Mouse (Mus musculus) layer of hippocampus, postnatal 10 days (tissue): Measurements from ENCODE around the gene Ninl. TPM values are rescaled to one million over a fixed set of nuclear protein-coding genes. Genes with fewer than 3 reads are reported as not detected.

ENCODE experiments used
- DNase-seq, 2 experiments: peaks; one replicate each; pipeline ENCODE4 v3.0.0; 2021; ENCODE audit warnings: low spot score in 2 of 2
- long read RNA-seq: library from polyadenylated mRNA; stranded (forward); transcript quantifications from one replicate; pipeline ENCODE4 v2.0.0, GENCODE M21; 2023
- total RNA-seq, 2 experiments: library from RNA; stranded (reverse); gene quantifications; 2 replicates each; pipeline ENCODE4 v1.2.3; 2021

Gene Ninl
- 10 to 100 TPM; 10.6 to 11.0 TPM for total RNA-seq
- long read RNA-seq, partial matches to known transcripts, result 1 of 3 reads
- long read RNA-seq, other reads (novel, unspliced or antisense), result 2 of 3 reads

DNA sequence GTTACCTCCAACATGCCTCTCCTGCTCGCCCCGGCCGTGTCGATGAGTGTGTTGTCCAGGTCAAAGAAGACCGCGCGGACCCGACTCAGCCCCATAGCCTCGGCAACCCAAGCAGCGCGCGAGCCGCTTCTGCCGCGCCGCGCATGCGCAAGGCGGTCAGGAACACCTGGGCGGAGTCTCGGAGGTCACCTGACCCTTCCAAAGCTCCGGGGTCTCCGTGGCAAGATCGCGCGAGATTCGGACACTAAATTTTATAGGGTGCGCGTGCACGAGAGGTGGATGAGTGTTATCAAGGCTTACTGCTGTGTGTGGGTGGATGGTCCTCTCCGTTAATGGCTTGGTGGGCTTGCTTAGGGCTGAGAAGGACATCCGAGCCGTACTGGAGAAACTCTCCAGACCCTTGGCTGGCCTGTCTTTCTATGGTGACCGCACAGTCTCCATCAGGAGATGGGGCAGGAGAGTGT is at the start of gene Ninl, which contains the start of gene Nanp:
TSS of gene Ninl (minus strand) at position 151 of the 464 bp plus-strand sequence.
TSS of gene Nanp (minus strand) at position 167 of the 464 bp plus-strand sequence.
- DNase-seq, result peak; percentile 92 to 93

DNA sequence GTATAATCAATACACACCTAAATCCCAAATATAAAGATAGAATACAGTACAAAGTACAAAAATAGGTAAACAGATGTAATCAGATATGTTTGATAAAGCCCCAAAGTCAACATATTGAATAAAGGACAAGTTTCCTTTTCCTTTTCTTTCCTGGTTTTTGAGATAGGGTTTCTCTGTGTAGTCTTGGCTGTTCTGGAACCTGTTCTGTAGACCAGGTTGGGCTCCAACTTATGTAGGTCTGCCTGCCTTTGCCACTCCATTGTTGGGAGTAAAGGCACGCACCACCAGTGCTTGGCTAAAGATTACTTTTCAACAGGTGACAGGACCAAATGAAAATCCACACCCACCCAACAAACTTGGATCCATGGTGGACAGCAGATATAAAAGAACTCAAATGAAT is 17.5 kb upstream of the Ninl start:
- no peak for DNase-seq

- DNase-seq, result no peak
Measured at GRCm38 (mm10) chr2:151040411-151040810, 1.2 kb upstream of the Ninl start.

DNA sequence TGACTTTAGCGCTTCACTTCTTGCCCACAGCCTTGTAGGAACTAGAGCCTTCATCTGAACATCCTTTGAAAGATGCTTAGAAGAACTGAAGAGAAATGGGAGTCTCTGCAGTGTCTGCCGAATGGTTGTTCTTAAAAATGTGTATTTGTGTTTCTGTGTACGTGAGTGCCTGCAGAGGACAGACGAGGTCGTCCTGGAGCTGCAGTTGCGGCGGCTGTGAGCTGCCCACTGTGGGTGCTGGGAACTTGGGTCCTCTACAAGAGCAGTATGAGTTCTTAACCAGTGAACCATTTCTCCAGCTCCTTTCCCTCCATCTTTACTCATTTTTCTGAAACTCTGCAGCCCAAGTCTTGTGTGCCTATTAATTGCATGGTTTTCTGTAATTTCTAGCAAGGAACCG is 544 bp upstream of the Ninl start:
- DNase-seq, result peak in 1 of 2 experiments; percentile 8

GRCm38 (mm10) chr2:151038811-151039222 is 365 bp downstream of the Ninl start:
- no peak for DNase-seq

DNA sequence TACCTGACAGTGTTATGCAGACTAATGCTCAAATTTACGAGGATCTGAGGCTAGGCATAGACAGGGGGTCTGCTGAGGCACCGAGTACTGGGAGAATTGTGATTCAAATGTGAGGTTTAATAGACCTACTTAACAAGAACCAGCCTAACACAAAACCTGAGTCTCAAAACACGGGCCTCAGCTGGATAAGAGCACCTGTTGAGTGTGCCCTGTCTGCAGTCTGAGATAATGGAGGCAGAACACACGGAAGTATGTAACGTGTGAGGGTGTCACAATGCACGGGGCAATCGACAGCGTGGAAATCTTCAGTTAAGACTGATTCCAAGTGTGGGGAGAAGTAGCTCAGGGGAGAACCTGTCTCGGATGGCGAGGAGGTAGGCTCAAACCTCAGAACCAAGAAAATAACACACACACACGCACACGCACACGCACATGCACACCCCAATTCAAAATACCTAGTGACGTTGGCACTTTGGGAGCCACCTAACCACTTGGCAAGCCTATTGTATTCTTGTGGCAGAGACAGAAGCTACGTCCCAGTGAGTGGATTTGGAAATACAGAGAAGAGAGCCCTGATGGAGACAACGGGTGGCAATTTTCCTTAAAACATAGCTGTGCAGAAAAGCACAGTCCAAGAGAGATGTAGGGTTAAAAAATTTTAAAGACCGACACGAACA is 1.2 kb downstream of the Ninl start:
- peak in 1 of 2 experiments; percentile 10 for DNase-seq

DNA sequence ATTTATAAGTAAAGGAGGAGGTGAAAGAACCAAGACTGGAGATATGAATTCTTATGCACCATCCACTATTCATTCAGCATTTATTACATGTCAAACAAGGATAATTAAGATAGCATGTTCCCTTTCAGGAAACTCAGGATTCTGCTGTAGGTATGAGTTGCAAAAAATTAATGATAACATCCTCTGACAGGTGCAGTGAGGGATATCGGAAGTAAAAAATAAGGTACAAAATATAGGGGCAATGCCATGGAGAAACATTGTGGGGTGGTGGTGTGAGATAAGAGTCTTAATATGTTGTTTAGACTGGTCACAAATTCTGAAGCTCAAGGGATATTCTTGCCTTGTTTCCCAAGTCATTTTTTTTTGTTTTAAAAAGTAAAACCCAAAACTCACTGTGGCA is 1.9 kb downstream of the Ninl start:
- no peak for DNase-seq

DNA sequence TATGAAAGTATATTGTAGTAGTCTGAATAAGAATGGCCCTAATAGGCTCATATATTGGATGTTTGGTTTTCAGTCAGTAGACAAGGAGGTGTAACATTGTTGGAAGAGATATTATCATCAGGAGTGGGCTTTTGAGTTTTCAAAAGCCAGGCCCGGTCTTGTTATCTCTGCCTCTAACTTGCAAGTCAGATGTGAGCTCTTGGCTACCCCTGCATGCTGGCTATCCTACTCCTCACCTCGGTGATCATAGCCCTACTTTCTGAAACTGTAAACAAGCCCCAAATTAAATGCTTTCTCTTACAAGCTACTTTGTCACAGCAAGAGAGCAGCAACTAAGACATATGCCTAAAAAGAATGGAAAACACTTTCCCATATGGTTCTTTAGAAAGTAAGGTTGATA is 2.5 kb downstream of the Ninl start:
- no peak for DNase-seq

- DNase-seq, result no peak
Measured at GRCm38 (mm10) chr2:151034435-151034834, 4.7 kb downstream of the Ninl start.

DNA sequence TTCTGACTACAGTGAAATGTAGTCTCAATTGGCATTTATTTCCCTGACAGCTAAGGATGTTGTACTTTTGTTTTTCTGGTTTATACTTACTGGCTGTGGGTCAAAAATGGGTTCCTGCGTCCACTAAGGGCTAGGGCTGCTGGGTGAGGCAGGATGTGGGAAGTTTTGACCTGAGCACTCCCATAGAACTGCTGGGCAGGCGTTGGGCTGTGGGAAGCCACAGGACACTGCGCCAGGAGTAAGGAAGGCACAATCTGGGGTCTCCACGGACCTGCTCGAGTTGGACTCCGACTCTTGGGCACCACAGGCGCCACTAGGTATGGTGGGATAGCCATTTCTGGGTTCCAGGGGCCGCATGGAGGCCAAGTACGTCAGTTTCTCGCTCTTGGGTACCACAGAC is 18.0 kb downstream of the Ninl start:
- DNase-seq, result no peak

DNA sequence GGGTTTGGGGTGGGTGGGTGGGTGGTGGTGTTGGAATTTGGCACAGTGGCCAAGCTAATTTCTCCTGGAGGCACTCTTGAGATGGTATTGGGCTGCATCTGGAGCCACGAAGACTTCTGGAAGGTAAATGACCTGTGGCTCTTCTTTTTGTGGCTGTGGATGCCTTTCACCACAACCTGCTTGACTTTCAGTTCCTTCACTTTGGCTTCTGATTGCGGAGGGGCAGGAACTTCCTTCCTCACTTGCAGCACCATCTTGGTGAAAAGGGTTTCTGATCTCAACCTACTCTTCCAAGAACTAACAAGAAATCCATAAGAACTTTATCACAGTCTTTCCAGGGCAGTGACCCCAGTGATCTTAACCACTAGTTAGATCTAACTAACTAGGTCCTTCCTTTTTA is 23.9 kb downstream of the Ninl start:
- DNase-seq, result no peak

GRCm38 (mm10) chr2:151011273-151011672 is 27.9 kb downstream of the Ninl start:
- no peak for DNase-seq

DNA sequence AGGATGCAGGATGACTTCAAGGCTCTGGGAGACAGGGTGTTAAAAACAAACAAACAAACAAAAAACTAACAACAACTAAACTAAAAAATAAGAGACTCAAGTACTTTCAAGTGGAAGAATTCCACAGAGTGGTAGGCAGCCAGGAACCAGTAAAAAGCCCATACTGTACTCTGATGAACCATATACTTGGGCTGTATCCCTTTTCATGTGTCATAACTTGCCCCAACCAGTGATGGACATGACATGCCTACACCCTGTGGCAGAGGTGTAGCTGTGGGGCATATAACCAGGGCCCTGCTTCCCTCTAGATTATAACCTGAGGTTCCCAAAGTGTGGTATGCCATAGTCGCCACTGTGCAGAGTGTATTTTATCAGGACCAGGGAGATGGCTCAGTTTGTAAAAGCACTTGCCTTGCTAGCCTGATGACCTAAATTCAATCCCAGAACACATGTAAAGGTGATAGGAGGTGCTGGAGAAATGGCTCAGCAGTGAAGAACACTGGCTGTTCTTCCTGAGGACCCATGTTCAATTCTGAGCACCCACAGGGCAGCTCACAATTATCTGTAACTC is 29.6 kb downstream of the Ninl start:
- DNase-seq, result no peak

- peak; percentile 77 to 87 for DNase-seq
Measured at GRCm38 (mm10) chr2:151008939-151009509, 30.2 kb downstream of the Ninl start.

GRCm38 (mm10) chr2:151008517-151008932 is 30.7 kb downstream of the Ninl start:
- DNase-seq, result no peak

DNA sequence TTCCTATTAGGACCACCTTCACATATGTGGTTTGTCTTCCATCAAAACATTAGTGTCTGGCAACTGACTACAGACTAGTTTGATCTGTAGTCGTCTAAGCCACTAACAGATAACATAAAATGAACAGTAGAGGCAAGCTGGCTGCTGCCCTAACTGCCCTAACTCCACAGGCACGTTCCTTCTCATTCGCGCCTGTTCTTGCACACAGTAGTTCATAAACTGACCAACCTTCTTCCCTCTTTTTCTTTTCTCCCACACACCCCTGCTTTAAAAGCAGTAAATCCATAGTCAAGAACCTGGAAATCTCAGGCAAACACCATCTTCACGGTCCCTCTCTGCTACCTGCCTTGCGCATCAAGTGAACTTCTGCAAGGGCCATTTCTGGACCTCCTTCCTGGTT is 31.2 kb downstream of the Ninl start:
- DNase-seq, result no peak

- DNase-seq, result no peak
Measured at GRCm38 (mm10) chr2:151006281-151006945, 32.8 kb downstream of the Ninl start.

DNA sequence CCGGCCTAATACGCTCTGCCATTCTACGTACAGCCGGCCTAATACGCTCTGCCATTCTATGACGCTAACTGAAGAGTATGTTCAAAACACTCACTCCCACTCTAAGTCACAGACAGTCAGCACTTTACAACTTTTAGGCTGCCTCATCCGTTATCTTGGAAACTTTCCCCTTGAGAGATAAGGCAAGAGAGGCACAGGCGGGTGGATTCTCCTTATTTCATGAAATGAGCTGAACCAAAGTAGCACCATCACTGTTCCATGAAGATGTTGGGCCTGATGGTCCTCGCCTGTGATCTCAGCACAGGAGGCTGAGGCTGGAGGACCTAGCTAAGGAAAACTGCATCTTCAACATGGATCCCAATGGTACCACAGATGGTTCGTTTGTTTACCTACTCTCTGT is 34.8 kb downstream of the Ninl start:
- no peak for DNase-seq

DNA sequence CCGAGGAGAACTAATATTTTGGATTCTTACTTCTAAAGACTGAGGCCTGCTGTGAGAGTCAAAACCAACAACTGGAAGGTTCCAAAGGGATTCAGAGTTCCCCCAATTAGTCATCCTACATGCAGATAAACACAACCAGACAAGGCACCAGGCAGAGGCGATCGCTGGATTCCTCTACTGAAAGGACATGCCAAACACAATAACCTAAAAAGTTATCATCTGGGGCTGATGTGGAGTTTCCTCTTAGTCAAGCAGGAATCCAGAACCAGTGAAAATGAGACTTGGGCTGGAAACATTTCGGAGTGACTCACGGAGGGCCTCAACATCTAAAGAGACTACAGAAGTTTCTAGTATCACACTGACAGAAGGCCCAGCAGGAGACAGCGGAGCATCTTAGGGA is 35.4 kb downstream of the Ninl start:
- DNase-seq, result no peak

DNA sequence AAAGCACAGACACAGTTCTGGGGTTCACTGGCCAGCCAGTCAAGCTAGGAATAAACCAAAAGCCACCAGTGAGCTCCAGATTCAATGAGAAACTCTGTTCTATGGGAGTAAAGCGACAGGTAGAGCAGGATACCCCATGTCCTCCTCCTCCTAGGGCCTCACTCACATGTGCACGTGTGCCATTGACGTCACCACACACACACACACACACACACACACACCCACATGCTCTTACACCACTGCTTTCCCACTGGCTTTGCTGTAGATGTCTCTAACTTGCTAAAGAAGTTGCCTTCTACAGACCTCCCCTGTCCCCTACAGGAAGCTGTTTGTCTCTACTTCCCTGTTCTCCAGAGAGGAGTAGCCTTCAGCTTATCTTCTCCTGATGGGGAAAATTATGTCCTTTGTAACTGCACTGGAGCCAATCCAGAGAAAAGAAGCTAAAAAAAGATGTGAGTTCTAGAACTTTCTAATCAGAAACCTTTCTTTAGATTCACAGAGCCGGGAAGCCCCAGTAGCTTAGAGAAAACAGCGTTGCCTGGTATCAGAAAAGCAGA is 37.5 kb downstream of the Ninl start:
- no peak for DNase-seq

- DNase-seq, result peak; percentile 65 to 78
Measured at GRCm38 (mm10) chr2:151000402-151001178, 38.6 kb downstream of the Ninl start.
